Mouse (Mus musculus) lung, adult 18-20 months (tissue): ENCODE measurements around the gene Vwa5a.

Source experiments
- DNase-seq, 2 experiments: peaks; one replicate each; pipeline ENCODE4 v3.0.0; 2022; ENCODE audit warnings: mixed read lengths in 2 of 2

The Vwa5a gene

DNA sequence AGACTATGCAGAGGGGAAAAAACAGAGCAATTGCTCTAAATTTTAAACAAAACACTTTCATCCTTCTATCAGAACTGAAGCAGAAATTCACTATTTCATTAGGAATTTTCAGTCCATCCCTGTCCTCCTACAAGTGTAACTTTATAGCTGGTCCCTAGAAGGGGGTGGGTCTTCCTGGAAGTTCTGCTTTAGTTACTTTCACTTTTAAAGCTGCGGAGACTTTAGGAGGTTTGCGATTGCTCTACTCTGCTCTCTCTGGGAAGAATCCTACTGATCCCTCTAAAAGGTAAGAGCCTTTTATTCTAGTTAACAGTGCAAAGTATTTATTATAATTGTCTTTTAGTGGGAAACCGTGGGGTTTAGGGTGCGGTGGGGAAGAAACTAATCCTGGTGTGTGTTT is at the start of gene Vwa5a:
Vwa5a (plus strand) TSS at position 167 of the 400 bp plus-strand sequence.
- DNase-seq, result peak in 1 of 2 experiments; percentile 51

DNA sequence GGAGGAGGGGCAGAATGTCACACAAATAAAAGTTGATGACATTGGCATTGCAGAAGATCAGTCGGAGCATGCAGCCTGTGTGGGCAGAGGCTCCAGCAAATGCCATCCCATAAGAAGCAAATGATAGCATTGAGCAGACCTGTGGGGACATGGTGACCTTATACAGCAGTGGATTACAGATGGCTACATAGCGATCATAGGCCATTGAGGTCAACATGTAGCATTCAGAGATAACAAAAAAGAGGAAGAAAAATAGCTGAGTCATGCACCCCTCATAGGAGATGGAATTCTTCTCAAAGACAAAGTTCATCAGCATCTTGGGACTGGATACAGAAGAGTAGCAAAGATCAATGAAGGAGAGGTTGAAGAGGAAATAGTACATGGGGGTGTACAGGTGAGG is 45.2 kb upstream of the Vwa5a start:
- no peak for DNase-seq

DNA sequence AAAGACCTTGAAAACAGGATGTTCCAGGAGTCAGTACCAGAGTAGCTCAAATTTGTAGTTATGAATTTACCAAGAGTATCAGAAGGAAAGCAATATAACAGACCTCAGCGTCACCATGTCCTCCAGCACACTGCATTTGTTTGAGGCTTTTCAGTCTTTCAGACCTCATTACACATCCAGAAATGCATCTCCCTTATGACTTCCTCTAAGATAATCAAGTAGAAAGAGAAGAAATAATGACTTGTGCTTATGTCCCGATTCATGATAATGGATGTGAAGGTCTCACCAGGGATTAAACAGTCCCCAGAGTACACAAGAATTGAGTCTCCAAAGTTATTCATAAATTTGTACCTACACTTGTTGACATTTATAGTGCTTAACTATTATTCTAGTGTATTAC is 43.6 kb upstream of the Vwa5a start, which contains the start of gene Olfr918:
Olfr918 (minus strand) TSS at position 101 of the 400 bp plus-strand sequence.
- no peak for DNase-seq

DNA sequence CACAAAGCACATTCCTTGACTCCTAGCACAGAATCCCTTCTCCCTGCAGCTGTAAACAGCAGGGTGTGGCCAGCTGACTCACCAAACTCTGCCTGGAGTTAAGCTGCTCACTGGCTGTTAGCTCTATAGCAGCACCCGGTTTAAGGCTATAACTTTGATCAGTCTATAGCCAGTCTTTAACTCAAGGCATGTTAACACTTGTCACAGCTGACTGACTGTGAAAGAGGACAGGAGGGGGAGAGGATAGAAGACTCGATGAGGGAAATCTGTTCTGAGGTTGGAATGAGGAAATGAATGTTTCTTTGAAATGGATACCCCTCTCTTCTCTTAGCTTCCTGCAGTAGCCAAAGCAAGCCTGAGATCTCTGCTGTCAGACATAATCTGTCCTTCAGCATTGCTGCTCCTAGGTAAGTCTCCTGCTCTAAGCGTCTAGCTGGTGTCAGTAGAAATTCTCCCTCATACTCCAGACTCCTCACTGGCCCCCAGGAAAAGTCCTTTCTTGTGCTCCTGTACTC is 916 bp downstream of the Vwa5a start:
- peak; percentile 5 to 8 for DNase-seq

DNA sequence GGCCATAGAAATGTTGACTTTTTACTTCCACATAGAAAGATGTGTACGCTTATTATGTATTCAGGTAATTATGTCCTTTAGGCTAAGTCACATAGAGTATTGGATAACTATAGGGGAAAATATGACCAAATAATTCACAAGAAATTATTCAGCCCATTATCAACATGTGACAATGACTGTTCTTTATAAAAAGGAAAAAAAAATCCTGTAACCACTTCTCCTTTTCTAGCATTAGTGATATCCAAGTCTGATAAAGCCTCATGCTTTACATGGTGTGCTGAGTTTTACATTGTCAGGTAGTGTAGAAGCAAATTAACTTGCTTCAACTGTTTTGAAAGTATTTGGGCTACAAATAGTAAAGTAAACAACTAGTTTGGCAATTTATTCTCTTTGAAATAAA is 6.0 kb downstream of the Vwa5a start:
- no peak for DNase-seq

DNA sequence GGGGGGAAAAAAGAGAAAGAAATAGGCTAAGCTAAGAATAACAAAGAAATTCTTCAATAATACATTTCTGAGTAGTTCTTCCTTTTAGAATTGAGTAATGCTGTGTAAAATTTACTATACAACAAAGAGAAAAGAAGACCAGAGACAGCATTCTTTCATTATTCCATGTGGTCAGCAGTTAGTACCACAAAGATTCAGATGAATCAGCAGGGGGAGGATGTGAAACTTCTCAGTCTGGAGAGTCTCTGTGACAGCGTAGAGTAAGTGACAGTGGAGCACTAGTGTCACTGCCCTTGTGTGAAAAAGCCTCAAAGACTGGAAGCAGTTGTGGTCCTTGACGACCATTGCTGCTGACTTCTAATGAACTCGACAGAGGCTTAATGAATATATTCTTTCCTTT is 10.2 kb downstream of the Vwa5a start:
- no peak for DNase-seq

DNA sequence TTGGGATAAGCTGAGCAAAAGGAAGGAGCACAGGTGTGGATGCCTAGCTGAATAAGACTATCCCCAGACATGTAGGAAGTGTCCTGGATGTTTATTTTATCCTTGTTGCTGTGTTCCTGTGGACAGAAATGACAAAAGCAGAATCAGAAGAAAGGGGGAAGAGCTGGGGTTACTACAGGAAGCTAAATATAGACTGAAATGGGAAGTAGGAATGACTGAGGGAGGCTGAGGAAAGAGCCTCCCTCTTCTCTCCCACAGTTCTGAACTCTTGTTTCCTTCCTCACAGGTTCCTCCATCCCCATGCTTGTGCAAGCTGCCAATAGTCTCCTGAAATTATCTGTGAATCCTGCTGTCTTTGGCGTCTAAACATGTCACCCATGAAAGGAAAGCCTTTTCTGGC is 23.3 kb downstream of the Vwa5a start:
- DNase-seq, result no peak

DNA sequence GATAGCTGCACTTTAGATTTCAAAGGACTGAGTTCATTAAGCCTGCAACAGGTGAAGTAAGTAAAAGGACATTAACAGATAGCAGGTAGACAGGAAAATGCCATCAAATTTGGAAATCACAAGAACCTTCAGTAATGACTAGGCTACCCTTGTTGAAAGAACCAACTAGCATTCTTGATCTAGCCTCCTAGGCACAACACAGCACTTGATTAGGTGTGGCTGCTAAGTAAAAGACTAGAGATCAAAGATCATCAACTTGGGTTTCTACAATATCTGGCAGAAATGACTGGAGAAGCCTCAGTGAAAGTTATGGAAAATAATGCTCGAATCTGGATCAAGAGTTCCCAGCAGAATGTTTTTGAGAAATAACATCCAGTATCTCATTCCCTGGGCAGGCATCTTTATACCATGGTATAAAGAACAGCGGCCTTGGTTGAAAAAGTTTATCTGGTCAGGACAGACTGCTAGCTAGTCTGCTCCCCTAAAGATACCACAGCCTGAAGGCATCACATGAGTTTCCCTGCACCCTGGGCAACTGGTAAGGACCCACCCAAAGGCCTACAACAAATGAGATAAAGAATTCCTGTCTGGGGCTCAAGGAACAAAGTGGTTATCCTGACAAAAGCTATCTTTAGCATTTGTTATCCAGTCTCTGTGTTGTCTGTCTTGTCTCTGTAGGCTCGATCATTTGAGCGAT is 26.7 kb downstream of the Vwa5a start:
- DNase-seq, result no peak

DNA sequence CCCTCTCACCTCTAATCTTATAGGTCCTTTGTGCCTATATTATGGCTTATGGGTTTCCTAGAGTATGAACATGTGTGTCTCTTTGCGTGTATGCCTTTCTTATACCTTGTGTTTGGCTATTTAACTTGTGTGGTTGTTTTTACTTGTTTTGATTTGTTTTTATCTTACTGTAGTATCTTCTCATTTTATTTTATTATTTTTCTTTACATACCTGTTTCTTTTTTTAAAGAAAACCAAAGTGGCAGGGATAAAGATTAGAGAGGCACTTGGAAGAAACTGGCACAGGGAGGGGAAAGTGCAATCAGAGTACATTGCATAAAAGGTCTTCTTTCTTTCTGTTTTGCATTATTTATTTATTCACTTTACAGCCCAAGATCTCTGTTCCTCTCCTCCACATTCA is 33.9 kb downstream of the Vwa5a start, which contains the start of gene Olfr920:
Olfr920 (plus strand) TSS at position 301 of the 400 bp plus-strand sequence.
- DNase-seq, result no peak

DNA sequence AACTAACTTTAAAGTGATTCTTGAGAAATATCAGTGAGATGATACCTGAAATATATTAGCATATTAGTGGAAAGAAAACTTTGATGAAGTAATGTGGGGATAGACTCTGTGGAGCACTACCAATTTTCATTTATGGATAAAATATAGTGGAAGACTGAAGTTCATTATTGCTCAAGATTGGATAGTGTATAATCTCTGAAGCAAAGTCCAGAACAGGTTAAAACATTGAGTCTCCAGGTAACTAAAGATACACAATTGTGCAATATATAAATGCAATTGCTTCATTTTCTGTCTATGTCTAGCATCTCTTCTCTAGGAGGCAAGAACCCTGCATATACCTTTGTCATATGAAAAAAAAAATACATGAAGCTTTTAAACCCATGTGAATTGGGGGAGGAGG is 54.7 kb downstream of the Vwa5a start, which contains the start of gene Olfr921:
Olfr921 (plus strand) TSS at position 301 of the 400 bp plus-strand sequence.
- no peak for DNase-seq

DNA sequence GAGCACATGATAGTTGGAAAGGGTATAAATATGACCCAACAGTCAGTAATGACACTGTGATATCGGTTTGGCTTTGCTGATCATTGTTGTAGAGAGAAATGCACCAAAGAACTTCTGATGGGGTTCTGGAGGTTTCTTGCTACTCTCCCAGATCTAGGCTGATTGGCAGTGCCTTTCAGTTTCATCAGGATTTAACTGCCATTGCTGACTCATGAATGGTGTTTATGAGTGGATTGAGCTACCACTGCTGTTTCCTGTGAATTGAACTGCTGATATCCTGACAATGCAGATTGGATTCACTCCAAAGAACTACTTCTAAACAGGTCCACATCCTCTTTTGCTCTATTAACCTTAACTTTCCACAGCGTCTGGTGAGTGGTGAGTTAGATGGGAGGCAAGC is 74.6 kb downstream of the Vwa5a start:
- no peak for DNase-seq
